Mouse (Mus musculus): ENCODE measurements at regions not wholly inside any gene's neighbourhood (a gene's known extent, or its start where the extent isn't known, plus 50 kb on each side); places are given as distances from the start of the nearest gene placed in this dataset.

DNA sequence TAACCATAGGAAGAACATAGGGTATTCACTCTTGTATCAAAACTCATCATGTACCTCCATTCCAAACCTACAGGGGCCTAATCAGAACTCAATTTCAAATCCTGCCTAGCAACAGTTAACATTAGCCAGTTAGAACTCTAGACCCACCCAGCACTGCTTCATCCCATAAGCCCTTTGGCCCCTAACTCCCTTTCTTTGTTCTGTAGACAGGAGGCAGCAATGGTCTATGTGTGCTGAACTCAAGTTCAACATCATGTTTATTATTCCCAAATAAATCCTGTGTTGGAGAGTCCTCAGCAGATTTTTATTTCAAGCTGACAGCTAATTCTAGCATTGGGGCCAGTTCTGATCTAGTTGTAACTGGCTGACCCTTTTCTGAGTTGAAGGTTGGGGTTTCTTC lies 112.2 kb downstream of the Ipo8 start:
- DNase-seq (ENCODE audit: low spot score): no peak

GRCm38 (mm10) chr6:148710406-148710805 lies 120.9 kb downstream of the Ipo8 start:
- no peak for DNase-seq (ENCODE audit: low spot score)

GRCm38 (mm10) chr6:148708389-148708788 lies 122.9 kb downstream of the Ipo8 start:
- DNase-seq (ENCODE audit: low spot score): no peak

GRCm38 (mm10) chr6:148705711-148706110 lies 125.6 kb downstream of the Ipo8 start:
- DNase-seq (ENCODE audit: low spot score): no peak

DNA sequence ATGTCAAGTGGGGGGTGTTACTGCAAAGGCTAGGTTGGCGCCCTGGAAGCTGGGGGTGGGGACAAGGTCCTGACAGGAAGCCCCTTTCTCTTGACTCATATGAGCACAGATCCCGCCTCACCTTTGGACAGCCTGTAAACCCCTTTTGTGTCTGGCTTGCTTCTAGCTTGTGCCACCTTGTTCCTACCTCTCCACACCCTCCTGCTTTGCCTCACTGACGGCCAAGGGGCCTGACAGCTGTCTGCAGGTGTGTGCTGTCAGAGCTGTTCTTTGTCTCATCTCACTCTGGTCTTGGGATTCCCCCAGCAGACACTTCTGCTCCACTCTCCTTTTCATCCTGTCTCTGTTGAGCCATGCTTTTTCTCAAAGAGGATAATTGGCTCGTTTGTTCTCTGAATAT lies 137.9 kb downstream of the Ipo8 start:
- DNase-seq (ENCODE audit: low spot score): no peak

DNA sequence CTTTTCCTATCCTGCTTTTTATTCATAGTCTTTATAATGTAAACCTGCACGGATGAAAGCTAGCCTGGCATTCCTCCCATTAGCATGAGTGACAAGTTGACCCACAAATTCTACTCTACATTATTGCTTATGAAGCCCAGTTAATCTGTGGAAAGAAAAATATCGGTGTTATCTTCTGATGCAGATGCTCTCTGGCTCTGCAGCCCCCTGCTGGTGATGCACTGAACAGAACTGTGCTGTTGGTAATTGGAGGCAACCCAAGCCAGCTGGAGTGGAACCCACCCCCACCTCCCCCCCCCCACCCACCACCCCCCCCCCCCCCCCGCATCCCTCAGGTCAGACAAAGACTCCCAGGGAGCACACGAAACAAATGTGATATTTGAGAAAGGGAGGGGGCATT lies 143.5 kb downstream of the Ipo8 start:
- peak; percentile 43 for DNase-seq (ENCODE audit: low spot score)

DNA sequence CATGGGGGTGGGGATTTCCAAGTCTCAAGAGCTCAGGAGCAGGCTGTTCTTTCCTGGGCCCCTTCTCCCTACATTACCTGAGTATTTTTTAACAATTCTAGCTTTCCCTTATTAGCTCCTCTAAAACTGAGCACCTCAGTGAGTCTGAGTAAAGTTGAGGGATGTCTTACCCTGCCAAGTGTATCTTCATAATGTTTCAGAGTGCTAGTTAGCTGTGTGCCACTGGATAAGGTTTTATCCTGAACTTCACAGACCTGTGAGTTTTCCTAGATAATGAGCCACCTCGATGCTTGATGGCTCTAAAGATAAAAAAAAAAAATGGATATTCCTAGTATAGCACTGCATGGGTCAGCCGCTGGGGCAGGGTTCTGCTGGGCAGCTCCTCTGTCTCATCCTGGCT lies 171.1 kb downstream of the Ipo8 start:
- no peak for DNase-seq (ENCODE audit: low spot score)

DNA sequence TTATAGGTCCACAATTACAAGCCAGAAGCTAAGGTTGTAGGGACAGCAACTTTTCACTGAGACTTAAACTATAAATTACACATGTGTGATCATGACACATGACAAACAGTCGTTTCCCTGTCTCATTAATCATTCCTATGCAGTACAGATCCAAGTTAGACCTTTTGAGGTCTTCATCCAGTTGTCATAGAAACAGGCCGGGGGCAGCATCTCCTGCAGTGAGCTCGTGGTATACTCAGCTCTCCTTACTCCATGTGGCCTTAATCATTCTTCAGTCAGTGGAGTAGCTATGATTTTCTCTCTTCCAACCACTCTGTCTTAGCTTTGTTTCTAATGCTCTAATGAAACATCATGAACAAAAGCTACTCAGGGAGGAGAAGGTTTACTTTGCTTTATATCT lies 178.1 kb downstream of the Ipo8 start:
- no peak for DNase-seq (ENCODE audit: low spot score)

DNA sequence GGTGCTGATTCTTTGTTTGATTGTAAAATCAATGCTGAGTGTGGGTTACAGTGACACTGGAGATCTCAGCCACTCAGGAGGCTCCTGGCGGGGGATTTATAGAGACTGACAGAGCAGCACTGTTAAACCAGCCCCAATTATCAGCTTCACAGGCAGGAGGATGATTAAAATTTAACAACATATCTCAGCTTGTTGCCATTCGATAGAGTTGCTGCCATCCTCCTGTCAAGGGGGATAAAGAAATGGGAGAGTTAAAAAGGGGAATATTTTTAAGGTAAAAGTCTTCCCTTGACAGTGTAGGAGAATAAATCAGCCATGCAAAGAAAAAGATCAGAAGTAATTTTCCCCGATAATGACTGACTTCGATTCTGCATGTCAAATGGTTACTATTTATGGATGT lies 178.8 kb downstream of the Ipo8 start:
- no peak for DNase-seq (ENCODE audit: low spot score)

- no peak for DNase-seq (ENCODE audit: low spot score)
Observed at GRCm38 (mm10) chr6:148647423-148648390, 183.6 kb downstream of the Ipo8 start.

GRCm38 (mm10) chr6:148640595-148640994 lies 190.7 kb downstream of the Ipo8 start:
- DNase-seq (ENCODE audit: low spot score): no peak

DNA sequence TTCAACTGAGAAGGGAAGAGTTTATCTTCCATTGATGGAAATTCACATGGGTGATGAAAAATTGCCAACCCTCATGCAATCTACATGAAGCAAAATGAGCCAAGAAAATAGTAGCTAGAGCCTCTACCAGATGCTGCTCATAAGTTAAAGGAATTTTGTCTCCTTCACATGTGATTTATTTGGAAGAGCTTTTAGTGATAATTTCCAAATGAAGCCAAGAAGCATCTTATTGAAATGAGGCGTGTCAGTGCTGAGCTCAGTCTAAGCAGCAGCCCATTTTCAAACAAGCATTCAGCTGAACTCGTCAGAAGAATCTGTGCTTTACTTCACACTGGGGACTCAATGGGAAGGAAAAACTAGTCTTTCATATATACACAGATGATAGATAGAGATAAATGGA lies 190.0 kb upstream of the Tmtc1 start:
- no peak for DNase-seq (ENCODE audit: low spot score)

DNA sequence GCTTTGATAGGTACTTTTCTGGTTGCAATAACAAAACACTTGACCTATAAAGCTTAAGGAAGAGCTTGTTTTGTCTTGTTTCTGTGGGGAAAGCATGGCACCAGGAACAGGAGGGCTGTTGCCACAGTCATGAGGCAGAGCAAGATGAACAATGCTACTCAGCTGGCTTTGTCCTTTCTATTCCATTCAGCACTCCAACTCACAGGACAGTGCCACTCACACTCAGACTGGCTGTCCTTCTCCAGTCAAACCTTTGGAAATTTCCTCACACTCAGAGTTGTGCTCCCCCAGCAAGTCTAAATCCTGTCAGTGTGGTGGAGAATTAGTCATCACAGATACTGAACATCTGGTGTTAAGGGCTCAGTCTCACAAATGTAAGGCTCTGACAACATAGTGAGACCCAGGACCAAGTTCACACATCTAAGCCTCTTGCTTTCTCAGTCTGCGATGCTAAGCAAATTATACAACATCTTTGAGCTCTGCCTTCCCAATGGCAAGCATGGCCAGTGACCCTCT lies 183.0 kb upstream of the Tmtc1 start:
- no peak for DNase-seq (ENCODE audit: low spot score)

DNA sequence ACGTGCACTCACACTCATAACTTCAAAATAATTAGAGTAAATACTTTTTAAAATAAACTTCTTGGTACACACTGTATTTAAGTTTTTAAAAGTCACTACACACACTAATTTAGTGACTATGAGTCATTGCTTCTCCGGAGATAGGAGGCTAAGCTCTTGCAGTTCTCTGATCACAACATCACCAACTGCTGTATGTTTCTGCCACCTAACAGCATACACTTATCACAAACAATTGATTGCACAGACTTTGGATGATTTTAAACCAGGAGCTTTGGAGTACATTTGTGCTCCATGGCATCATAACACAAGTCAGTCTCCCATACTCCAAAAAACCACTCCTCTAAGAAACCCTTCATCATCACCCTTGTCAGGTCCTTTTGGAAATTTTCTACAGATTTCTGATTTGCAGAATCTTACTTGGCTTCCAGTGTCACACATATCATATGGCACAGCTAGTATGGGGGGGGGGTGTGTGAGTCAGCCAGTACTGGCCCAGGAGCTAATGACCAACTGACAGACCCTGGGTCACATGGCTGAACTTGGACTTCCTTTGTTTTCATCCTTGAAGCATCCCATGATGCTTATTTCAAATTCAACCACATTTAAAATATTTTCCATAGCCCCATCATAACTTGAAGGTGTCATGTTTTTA lies 179.1 kb upstream of the Tmtc1 start:
- DNase-seq (ENCODE audit: low spot score): no peak

- DNase-seq (ENCODE audit: low spot score): no peak
Observed at GRCm38 (mm10) chr6:148620034-148620433, 175.8 kb upstream of the Tmtc1 start.

DNA sequence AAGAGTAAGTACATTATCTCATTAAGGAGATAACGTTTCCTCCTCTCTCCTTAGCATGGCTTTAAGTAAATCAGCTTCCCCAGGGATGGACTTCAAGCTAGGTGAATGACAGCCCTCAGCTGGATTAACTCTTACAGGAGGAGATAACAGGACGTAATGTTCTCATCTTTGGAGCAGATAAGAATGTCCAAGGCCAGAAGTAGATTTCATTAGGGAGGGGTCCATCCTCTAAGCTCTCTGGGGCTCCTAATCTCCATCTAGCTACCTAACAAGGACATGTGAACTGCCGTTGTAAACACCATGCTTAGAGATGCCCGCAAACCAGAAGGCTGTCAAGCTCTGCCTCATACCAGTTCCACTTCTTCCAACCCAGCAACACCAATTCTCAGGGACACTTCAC lies 171.7 kb upstream of the Tmtc1 start:
- DNase-seq (ENCODE audit: low spot score): no peak

DNA sequence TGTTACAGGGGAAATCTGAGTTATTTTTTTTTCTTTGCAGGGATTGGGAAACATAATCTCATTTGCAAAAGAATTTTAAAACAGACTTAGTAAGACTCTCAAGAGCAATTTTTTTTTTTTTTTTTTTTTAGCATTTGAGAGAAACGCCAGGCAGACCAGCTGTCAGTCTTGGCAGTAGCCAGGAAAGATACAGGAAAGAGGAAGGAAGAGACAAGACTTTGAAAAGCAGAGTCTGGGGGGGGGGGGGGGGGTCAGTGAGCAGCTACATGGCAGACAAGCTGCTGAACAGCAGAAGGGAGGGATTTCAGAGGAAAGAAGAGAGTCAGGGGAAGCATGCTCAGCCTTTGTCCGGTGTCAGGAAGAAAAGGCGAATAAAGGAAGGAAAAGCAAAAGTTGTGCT lies 171.3 kb upstream of the Tmtc1 start:
- no peak for DNase-seq (ENCODE audit: low spot score)

GRCm38 (mm10) chr6:148608881-148609280 lies 164.7 kb upstream of the Tmtc1 start:
- DNase-seq (ENCODE audit: low spot score): no peak

GRCm38 (mm10) chr6:148605226-148605625 lies 161.0 kb upstream of the Tmtc1 start:
- no peak for DNase-seq (ENCODE audit: low spot score)

GRCm38 (mm10) chr6:148604790-148605189 lies 160.6 kb upstream of the Tmtc1 start:
- DNase-seq (ENCODE audit: low spot score): no peak

GRCm38 (mm10) chr6:148603878-148604277 lies 159.7 kb upstream of the Tmtc1 start:
- no peak for DNase-seq (ENCODE audit: low spot score)

DNA sequence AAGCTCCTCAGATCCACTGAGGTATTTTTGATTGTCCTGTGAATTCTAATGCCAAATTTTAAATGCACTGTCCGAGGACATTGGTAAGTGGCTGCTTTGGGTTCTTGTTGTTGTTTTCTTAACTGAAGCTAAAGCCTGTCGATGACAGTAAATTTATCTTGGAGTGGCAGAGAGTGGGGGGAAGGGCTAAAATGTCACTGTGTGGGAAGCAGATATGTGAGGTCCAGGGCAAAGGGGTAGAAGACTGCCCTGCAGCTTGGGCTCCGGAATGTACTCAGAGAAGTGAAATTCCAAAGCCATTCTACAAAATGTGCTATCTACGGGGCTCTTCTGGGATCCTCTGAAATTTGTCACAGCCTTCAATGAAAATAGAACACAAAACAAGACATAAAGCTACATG lies 159.3 kb upstream of the Tmtc1 start:
- no peak for DNase-seq (ENCODE audit: low spot score)

DNA sequence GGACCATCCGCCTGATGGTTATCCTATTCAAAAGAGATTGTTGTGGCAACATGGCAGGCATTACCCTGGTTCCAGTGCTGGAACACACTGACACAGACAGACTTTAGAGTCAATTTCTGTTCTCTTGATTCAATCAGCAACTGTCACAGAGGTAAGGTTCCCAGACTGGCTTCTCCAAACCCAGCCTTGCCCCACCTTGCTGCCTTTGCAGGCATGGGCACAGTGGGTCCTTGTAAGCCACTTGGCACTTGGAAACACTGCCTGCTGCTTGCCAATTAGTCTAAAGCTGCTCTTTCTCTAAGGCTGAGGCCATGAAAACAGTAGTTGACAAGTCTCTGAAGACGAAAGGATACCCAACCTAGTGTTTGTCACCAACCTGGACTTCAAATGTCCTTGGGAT lies 158.7 kb upstream of the Tmtc1 start:
- DNase-seq (ENCODE audit: low spot score): no peak
